Mouse (Mus musculus) G1E-ER4 (cell line): ENCODE results near the gene Col27a1. TPM values are rescaled to one million over a fixed set of nuclear protein-coding genes. Genes with fewer than 3 reads are reported as not detected.

Experiments used
- GATA1 ChIP-seq: IDR thresholded peaks from one replicate; pipeline ENCODE4 v1.8.0; 2012; ENCODE audit warnings: low read length, inconsistent platforms
- polyA plus RNA-seq: library from polyadenylated mRNA; stranded (reverse); fragments of >175 nt; gene quantifications from 2 replicates; pipeline ENCODE4 v1.2.3, GENCODE M21; 2012

Col27a1 gene
- polyA plus RNA-seq, 1 experiment: not detected

- TF ChIP-seq GATA1: no peak
Measured at GRCm38 (mm10) chr4:63359861-63360260, 146.1 kb downstream of the Col27a1 start.

GRCm38 (mm10) chr4:63362150-63362549 is 148.3 kb downstream of the Col27a1 start, which contains the start of gene Orm2:
Gene Orm2 (plus strand): TSS chr4:63362449.
- TF ChIP-seq GATA1: no peak

GRCm38 (mm10) chr4:63368577-63368976 is 154.8 kb downstream of the Col27a1 start:
- no peak for TF ChIP-seq GATA1

GRCm38 (mm10) chr4:63370897-63371296 is 157.1 kb downstream of the Col27a1 start:
- TF ChIP-seq GATA1: no peak

- no peak for TF ChIP-seq GATA1
Measured at GRCm38 (mm10) chr4:63371890-63372289, 158.1 kb downstream of the Col27a1 start.

- no peak for TF ChIP-seq GATA1
Measured at GRCm38 (mm10) chr4:63373404-63373803, 159.6 kb downstream of the Col27a1 start.

GRCm38 (mm10) chr4:63374331-63374730 is 160.5 kb downstream of the Col27a1 start:
- TF ChIP-seq GATA1: no peak

GRCm38 (mm10) chr4:63375367-63375766 is 161.6 kb downstream of the Col27a1 start:
- TF ChIP-seq GATA1: no peak

GRCm38 (mm10) chr4:63377483-63377882 is 163.7 kb downstream of the Col27a1 start:
- TF ChIP-seq GATA1: no peak

GRCm38 (mm10) chr4:63382676-63383369 is 169.0 kb downstream of the Col27a1 start:
- TF ChIP-seq GATA1: no peak

GRCm38 (mm10) chr4:63383474-63383873 is 169.7 kb downstream of the Col27a1 start:
- TF ChIP-seq GATA1: no peak

GRCm38 (mm10) chr4:63384262-63384661 is 170.5 kb downstream of the Col27a1 start:
- TF ChIP-seq GATA1: no peak

Other genes with a start within 250 kb of the Col27a1 start
- not detected in 2 replicates for gene Zfp618, start 248.4 kb upstream of the Col27a1 start, polyA plus RNA-seq
- not detected in 2 replicates for gene Ambp, start 59.2 kb upstream of the Col27a1 start, polyA plus RNA-seq
- gene Kif12, start 41.9 kb upstream of the Col27a1 start, polyA plus RNA-seq: not detected in 2 replicates
- gene Orm1, start 130.6 kb downstream of the Col27a1 start, polyA plus RNA-seq: not detected in 2 replicates
- gene Orm3, start 142.2 kb downstream of the Col27a1 start, polyA plus RNA-seq: not detected in 2 replicates
- not detected in 2 replicates for gene Orm2, start 148.4 kb downstream of the Col27a1 start, polyA plus RNA-seq
- not detected in 2 replicates for gene Akna, start 189.3 kb downstream of the Col27a1 start, polyA plus RNA-seq